ENCODE assay signal across 9 mouse cellular contexts in genomic region chr4:126314393-126314792, GRCm38 (mm10). TPM values are rescaled to one million over a fixed set of nuclear protein-coding genes. Genes with fewer than 3 reads are reported as not detected.
DNase-seq lines count a peak whose midpoint lies in the region; ATAC-seq lines count a peak whose summit lies in the region.
"Had no signal": no experiment of that assay in that cellular context is flagged by ENCODE, and none has a peak within 500 bp of the region (broad histone marks: within the 10 kb centered on the region; RNA-seq: fewer than 3 reads in every experiment).

No protein-coding gene starts in this region.

- no peak overlapping the region for H3K27ac ChIP-seq in neural tube, embryonic 11.5 days (ENCODE audit: low read depth, low read length)
- H3K27ac ChIP-seq in neural tube, embryonic 15.5 days (replicated peaks), result no peak overlapping the region
- peak overlapping the region; percentile 83 for H3K27ac ChIP-seq in embryonic facial prominence, embryonic 14.5 days (replicated peaks; ENCODE audit: low read depth, low read length)
- H3K27ac ChIP-seq in kidney, embryonic 14.5 days (ENCODE audit: low read depth, low read length), result peak overlapping the region; percentile 32; the same call in 1 of the 2 replicates

- H3K36me3 ChIP-seq in neural tube, embryonic 11.5 days (ENCODE audit: control insufficient read depth, insufficient read depth, low read length), result peaks cover 17% of the 10 kb centered on the region
- H3K36me3 ChIP-seq in neural tube, embryonic 15.5 days, result peaks cover 35% of the 10 kb centered on the region
- peaks cover 38% of the 10 kb centered on the region for H3K36me3 ChIP-seq in embryonic facial prominence, embryonic 14.5 days (ENCODE audit: control insufficient read depth, insufficient read depth, low read length)
- H3K36me3 ChIP-seq in kidney, embryonic 14.5 days (ENCODE audit: control insufficient read depth, insufficient read depth, low read length), result peaks cover 31% of the 10 kb centered on the region

- DNase-seq in neural tube, embryonic 11.5 days (ENCODE audit: low spot score), result peak; percentile 38
- DNase-seq in embryonic facial prominence, embryonic 14.5 days (ENCODE audit: low spot score), result peak; percentile 91
- peak; percentile 78 for DNase-seq in skeletal muscle tissue, adult 2 months (ENCODE audit: low read depth, low spot score)
- DNase-seq in urinary bladder, postnatal 4 days (ENCODE audit: low spot score in 2 of 2), result no peak
- DNase-seq in layer of hippocampus, postnatal 25 days (ENCODE audit: extremely low spot score in 1 of 2, low spot score in 1 of 2), result no peak
- DNase-seq in adrenal gland, adult (ENCODE audit: inconsistent age in 2 of 2, low spot score in 1 of 2), result no peak

- no peak overlapping the region for H3K4me2 ChIP-seq in neural tube, embryonic 11.5 days (ENCODE audit: low read depth)
- H3K4me2 ChIP-seq in neural tube, embryonic 15.5 days, result no peak overlapping the region
- no peak overlapping the region for H3K4me2 ChIP-seq in embryonic facial prominence, embryonic 14.5 days (ENCODE audit: low read depth, low read length)
- no peak overlapping the region for H3K4me2 ChIP-seq in kidney, embryonic 14.5 days (replicated peaks; ENCODE audit: low read depth, low read length)

- no peaks in the 10 kb centered on the region for H3K27me3 ChIP-seq in neural tube, embryonic 11.5 days (ENCODE audit: control insufficient read depth, insufficient read depth, low read length)
- no peaks in the 10 kb centered on the region for H3K27me3 ChIP-seq in neural tube, embryonic 15.5 days (replicated peaks)
- no peaks in the 10 kb centered on the region for H3K27me3 ChIP-seq in embryonic facial prominence, embryonic 14.5 days (replicated peaks; ENCODE audit: control insufficient read depth, insufficient read depth, low read length)
- no peaks in the 10 kb centered on the region for H3K27me3 ChIP-seq in kidney, embryonic 14.5 days (ENCODE audit: control insufficient read depth, insufficient read depth, low read length)

- no peak overlapping the region for H3K4me3 ChIP-seq in neural tube, embryonic 11.5 days (ENCODE audit: low read depth, low read length)
- H3K4me3 ChIP-seq in neural tube, embryonic 15.5 days (replicated peaks), result no peak overlapping the region
- no peak overlapping the region for H3K4me3 ChIP-seq in embryonic facial prominence, embryonic 14.5 days (ENCODE audit: low read depth, low read length)
- no peak overlapping the region for H3K4me3 ChIP-seq in kidney, embryonic 14.5 days (ENCODE audit: low read length)

- 48% methylated on average over 10 of the region's 10 CpGs for WGBS in neural tube, embryonic 11.5 days
- 65% methylated on average over 10 of the region's 10 CpGs for WGBS in neural tube, embryonic 15.5 days
- 16% methylated on average over 10 of the region's 10 CpGs for WGBS in embryonic facial prominence, embryonic 14.5 days
- 32% methylated on average over 10 of the region's 10 CpGs for WGBS in kidney, embryonic 14.5 days

- H3K4me1 ChIP-seq in neural tube, embryonic 11.5 days (ENCODE audit: control insufficient read depth, insufficient read depth, low read length), result no peaks in the 10 kb centered on the region
- peaks cover 7% of the 10 kb centered on the region; the same call in 1 of the 2 replicates for H3K4me1 ChIP-seq in neural tube, embryonic 15.5 days
- peaks cover 32% of the 10 kb centered on the region for H3K4me1 ChIP-seq in embryonic facial prominence, embryonic 14.5 days (ENCODE audit: control insufficient read depth, insufficient read depth, low read length)
- H3K4me1 ChIP-seq in kidney, embryonic 14.5 days (ENCODE audit: control insufficient read depth, insufficient read depth, low read length), result peaks cover 6% of the 10 kb centered on the region; the same call in 1 of the 2 replicates

- ATAC-seq in neural tube, embryonic 11.5 days (ENCODE audit: insufficient read depth, low FRiP score, low TSS enrichment), result no peak
- ATAC-seq in neural tube, embryonic 15.5 days (ENCODE audit: low FRiP score), result no peak
- ATAC-seq in embryonic facial prominence, embryonic 14.5 days (ENCODE audit: low read depth), result peak; percentile 66
- peak; percentile 25; the same call in 1 of the 2 replicates for ATAC-seq in kidney, embryonic 14.5 days (ENCODE audit: low FRiP score, low TSS enrichment)

- H3K9me3 ChIP-seq in neural tube, embryonic 11.5 days (ENCODE audit: control insufficient read depth, low read length), result no peaks in the 10 kb centered on the region
- H3K9me3 ChIP-seq in neural tube, embryonic 15.5 days (replicated peaks), result no peaks in the 10 kb centered on the region
- no peaks in the 10 kb centered on the region for H3K9me3 ChIP-seq in embryonic facial prominence, embryonic 14.5 days (ENCODE audit: control insufficient read depth, low read length)
- no peaks in the 10 kb centered on the region for H3K9me3 ChIP-seq in kidney, embryonic 14.5 days (ENCODE audit: control insufficient read depth, low read length)

- no peak overlapping the region for H3K9ac ChIP-seq in neural tube, embryonic 11.5 days (ENCODE audit: low read length)
- H3K9ac ChIP-seq in neural tube, embryonic 15.5 days (replicated peaks), result no peak overlapping the region
- no peak overlapping the region for H3K9ac ChIP-seq in embryonic facial prominence, embryonic 14.5 days (ENCODE audit: low read depth, low read length)
- no peak overlapping the region for H3K9ac ChIP-seq in kidney, embryonic 14.5 days (ENCODE audit: low read depth, low read length)

RNA-seq across cellular contexts. Expression of gene Adprhl2, which starts 7.1 kb away (rescaled TPM):
- polyA plus RNA-seq in neural tube, embryonic 11.5 days (2014; fragmentation: Nextera tagmentation; extraction: Ambion mirVana), result 52.7 and 56.8 TPM in 2 replicates
- 75.5 and 79.8 TPM in 2 replicates for polyA plus RNA-seq in neural tube, embryonic 15.5 days (2015; fragmentation: Nextera tagmentation; extraction: Ambion mirVana)
- 49.7 and 60.1 TPM in 2 replicates for polyA plus RNA-seq in embryonic facial prominence, embryonic 14.5 days (2014; fragmentation: Nextera tagmentation; extraction: Ambion mirVana)
- 53.0 and 57.6 TPM in 2 replicates for polyA plus RNA-seq in kidney, embryonic 14.5 days (2014; fragmentation: Nextera tagmentation; extraction: Ambion mirVana)
- 10 to 100 TPM; 29.1 to 31.3 TPM for total RNA-seq in layer of hippocampus, postnatal 25 days (2021)

RNA-seq across cellular contexts. Expression of gene Tekt2, which starts 11.1 kb away (rescaled TPM):
- 1.2 and 1.8 TPM in 2 replicates for polyA plus RNA-seq in neural tube, embryonic 11.5 days (2014; fragmentation: Nextera tagmentation; extraction: Ambion mirVana)
- polyA plus RNA-seq in neural tube, embryonic 15.5 days (2015; fragmentation: Nextera tagmentation; extraction: Ambion mirVana), result 8.3 and 9.2 TPM in 2 replicates
- 13.9 and 15.4 TPM in 2 replicates for polyA plus RNA-seq in embryonic facial prominence, embryonic 14.5 days (2014; fragmentation: Nextera tagmentation; extraction: Ambion mirVana)
- polyA plus RNA-seq in kidney, embryonic 14.5 days (2014; fragmentation: Nextera tagmentation; extraction: Ambion mirVana), result 2.2 and 5.1 TPM in 2 replicates
- total RNA-seq in layer of hippocampus, postnatal 25 days (2021), result 1 to 10 TPM in 1 of 2 experiments, under 1 TPM in 1; 0.94 to 2.0 TPM

RNA-seq across cellular contexts. Expression of gene Col8a2, which starts 27.8 kb away (rescaled TPM):
- 7.4 and 7.9 TPM in 2 replicates for polyA plus RNA-seq in neural tube, embryonic 11.5 days (2014; fragmentation: Nextera tagmentation; extraction: Ambion mirVana)
- polyA plus RNA-seq in neural tube, embryonic 15.5 days (2015; fragmentation: Nextera tagmentation; extraction: Ambion mirVana), result 7.4 and 9.8 TPM in 2 replicates
- polyA plus RNA-seq in embryonic facial prominence, embryonic 14.5 days (2014; fragmentation: Nextera tagmentation; extraction: Ambion mirVana), result 78.9 and 83.0 TPM in 2 replicates
- polyA plus RNA-seq in kidney, embryonic 14.5 days (2014; fragmentation: Nextera tagmentation; extraction: Ambion mirVana), result 5.5 and 6.8 TPM in 2 replicates
- 1 to 10 TPM; 1.2 to 1.5 TPM for total RNA-seq in layer of hippocampus, postnatal 25 days (2021)
- total RNA-seq: megakaryocyte, adult 5-6 weeks had no signal

RNA-seq across cellular contexts. Expression of gene Trappc3, which starts 52.3 kb away (rescaled TPM):
- polyA plus RNA-seq in neural tube, embryonic 11.5 days (2014; fragmentation: Nextera tagmentation; extraction: Ambion mirVana), result 32.1 and 45.4 TPM in 2 replicates
- polyA plus RNA-seq in neural tube, embryonic 15.5 days (2015; fragmentation: Nextera tagmentation; extraction: Ambion mirVana), result 175 and 188 TPM in 2 replicates
- 32.9 and 33.0 TPM in 2 replicates for polyA plus RNA-seq in embryonic facial prominence, embryonic 14.5 days (2014; fragmentation: Nextera tagmentation; extraction: Ambion mirVana)
- 19.7 and 68.6 TPM in 2 replicates for polyA plus RNA-seq in kidney, embryonic 14.5 days (2014; fragmentation: Nextera tagmentation; extraction: Ambion mirVana)
- 10 to 100 TPM; 84.7 to 84.9 TPM for total RNA-seq in layer of hippocampus, postnatal 25 days (2021)

RNA-seq across cellular contexts. Expression of gene Map7d1, which starts 58.2 kb away (rescaled TPM):
- 80.9 and 83.6 TPM in 2 replicates for polyA plus RNA-seq in neural tube, embryonic 11.5 days (2014; fragmentation: Nextera tagmentation; extraction: Ambion mirVana)
- polyA plus RNA-seq in neural tube, embryonic 15.5 days (2015; fragmentation: Nextera tagmentation; extraction: Ambion mirVana), result 65.4 and 79.7 TPM in 2 replicates
- 62.4 and 64.2 TPM in 2 replicates for polyA plus RNA-seq in embryonic facial prominence, embryonic 14.5 days (2014; fragmentation: Nextera tagmentation; extraction: Ambion mirVana)
- 35.6 and 43.3 TPM in 2 replicates for polyA plus RNA-seq in kidney, embryonic 14.5 days (2014; fragmentation: Nextera tagmentation; extraction: Ambion mirVana)
- total RNA-seq in layer of hippocampus, postnatal 25 days (2021), result 100 to 1,000 TPM; 242 to 265 TPM

Comparison
In these comparisons a context has a peak if more than half of its experiments do, and no peak if none do; other contexts are left out.
1. ATAC-seq: peak in embryonic facial prominence, embryonic 14.5 days (single experiment) and kidney, embryonic 14.5 days (single experiment); none in neural tube, embryonic 11.5 days (single experiment) and neural tube, embryonic 15.5 days (single experiment).
2. DNase-seq: peak in neural tube, embryonic 11.5 days (single experiment), embryonic facial prominence, embryonic 14.5 days (single experiment) and skeletal muscle tissue, adult 2 months (single experiment); none in urinary bladder, postnatal 4 days (0 of 2), layer of hippocampus, postnatal 25 days (0 of 2) and adrenal gland, adult (0 of 2).
3. H3K27ac ChIP-seq: peak in embryonic facial prominence, embryonic 14.5 days (single experiment) and kidney, embryonic 14.5 days (single experiment); none in neural tube, embryonic 11.5 days (single experiment) and neural tube, embryonic 15.5 days (single experiment).